Mouse (Mus musculus) kidney, adult 2 months (tissue): Measurements from ENCODE around the gene Ppfia2. TPM values are rescaled to one million over a fixed set of nuclear protein-coding genes. Genes with fewer than 3 reads are reported as not detected.

Source experiments
- DNase-seq: peaks from one replicate; pipeline ENCODE4 v3.0.0; 2021
- H3K27ac ChIP-seq: fragments of 200-500 bp; 2 replicates; pipeline ENCODE4 v1.5.1; 2012; ENCODE audit warnings: low read depth, low read length, control low read depth, inconsistent platforms; ENCODE audit not compliant: insufficient read depth
- H3K27me3 ChIP-seq: fragments of 200-500 bp; replicated peaks from 2 replicates; pipeline ENCODE4 v1.6.1; 2012; ENCODE audit warnings: mild to moderate bottlenecking, moderate library complexity, low read length, inconsistent platforms; ENCODE audit not compliant: control insufficient read depth, insufficient read depth
- H3K36me3 ChIP-seq: fragments of 200-500 bp; 2 replicates; pipeline ENCODE4 v1.6.1; 2012; ENCODE audit warnings: mild to moderate bottlenecking, moderate library complexity, low read length, inconsistent platforms; ENCODE audit not compliant: control insufficient read depth, insufficient read depth
- H3K4me1 ChIP-seq: fragments of 200-500 bp; 2 replicates; pipeline ENCODE4 v1.6.1; 2011; ENCODE audit warnings: low read length; ENCODE audit not compliant: control insufficient read depth, insufficient read depth
- H3K4me3 ChIP-seq: fragments of 200-500 bp; 2 replicates; pipeline ENCODE4 v1.5.1; 2011; ENCODE audit warnings: mild to moderate bottlenecking, low read depth, low read length, control low read depth; ENCODE audit not compliant: insufficient read depth
- CTCF ChIP-seq: fragments of 200-500 bp; conservative IDR thresholded peaks from 2 replicates; pipeline ENCODE4 v1.5.1; 2011; ENCODE audit warnings: low read depth, mild to moderate bottlenecking, control low read depth, low read length, moderate library complexity, mixed read lengths; ENCODE audit not compliant: insufficient read depth, insufficient read length
- POLR2A ChIP-seq: fragments of 200-500 bp; IDR thresholded peaks from one replicate; pipeline ENCODE4 v1.6.1; 2011; ENCODE audit warnings: low read depth, low read length, control low read depth
- WGBS: fragments of 180-500 bp; shearing (Covaris S2); methylation state at CpG from one replicate; pipeline ENCODE4 v1.1.7; 2018; 5-methylcytosine and 5-hydroxymethylcytosine counted together
- polyA plus RNA-seq: library from polyadenylated mRNA; depleted of rRNA; stranded (reverse); fragments of >200 nt; gene quantifications from 2 replicates; pipeline ENCODE4 v1.2.3, GENCODE M21; 2012

Gene Ppfia2
- polyA plus RNA-seq, 1 experiment, result 0.09 TPM

- H3K4me1 ChIP-seq, result no peaks in the 10 kb centered on the region
- WGBS, result 71% methylated on average over 3 of the region's 3 CpGs
Measured at GRCm38 (mm10) chr10:106670170-106670569, 200.0 kb downstream of the Ppfia2 start.

GRCm38 (mm10) chr10:106681395-106681794, 211.3 kb downstream of the Ppfia2 start:
- H3K4me1 ChIP-seq, result no peaks in the 10 kb centered on the region
- no peak for DNase-seq
- no peaks in the 10 kb centered on the region for H3K36me3 ChIP-seq
- H3K27ac ChIP-seq, result no peak overlapping the region
- no peak overlapping the region for H3K4me3 ChIP-seq
- no peaks in the 10 kb centered on the region for H3K27me3 ChIP-seq
- TF ChIP-seq POLR2A (no peak), CTCF (no peak)
- WGBS, result 90% methylated on average over 5 of the region's 5 CpGs

More at GRCm38 (mm10) chr10:106670170-106670569, 200.0 kb downstream of the Ppfia2 start:
- Histone ChIP-seq H3K36me3 (no peaks in the 10 kb centered on the region), H3K27ac (no peak overlapping the region), H3K27me3 (no peaks in the 10 kb centered on the region), H3K4me3 (no peak overlapping the region)
- TF ChIP-seq POLR2A (no peak), CTCF (no peak)
- no peak for DNase-seq

GRCm38 (mm10) chr10:106685519-106685918, 215.4 kb downstream of the Ppfia2 start:
- 80% methylated on average over 3 of the region's 3 CpGs for WGBS
- H3K27ac ChIP-seq, result no peak overlapping the region
- no peak for DNase-seq
- no peak overlapping the region for H3K4me3 ChIP-seq
- TF ChIP-seq CTCF (no peak), POLR2A (no peak)
- H3K4me1 ChIP-seq, result no peaks in the 10 kb centered on the region
- no peaks in the 10 kb centered on the region for H3K27me3 ChIP-seq
- H3K36me3 ChIP-seq, result no peaks in the 10 kb centered on the region

- no peaks in the 10 kb centered on the region for H3K27me3 ChIP-seq
- H3K36me3 ChIP-seq, result no peaks in the 10 kb centered on the region
- H3K27ac ChIP-seq, result no peak overlapping the region
- 94% methylated on average over 2 of the region's 2 CpGs for WGBS
- no peaks in the 10 kb centered on the region for H3K4me1 ChIP-seq
- DNase-seq, result no peak
- TF ChIP-seq CTCF (no peak), POLR2A (no peak)
- H3K4me3 ChIP-seq, result no peak overlapping the region
Measured at GRCm38 (mm10) chr10:106719936-106720335, 249.8 kb downstream of the Ppfia2 start.

- no peak for DNase-seq
- no peak overlapping the region for H3K27ac ChIP-seq
- H3K36me3 ChIP-seq, result no peaks in the 10 kb centered on the region
- TF ChIP-seq CTCF, result no peak
- no peak for TF ChIP-seq POLR2A
- no peak overlapping the region for H3K4me3 ChIP-seq
- 64% methylated on average over 2 of the region's 2 CpGs for WGBS
- no peaks in the 10 kb centered on the region for H3K4me1 ChIP-seq
- H3K27me3 ChIP-seq, result no peaks in the 10 kb centered on the region
Measured at GRCm38 (mm10) chr10:106732265-106732664, 262.1 kb downstream of the Ppfia2 start.

GRCm38 (mm10) chr10:106736230-106737063, 266.3 kb downstream of the Ppfia2 start:
- TF ChIP-seq CTCF, result no peak
- TF ChIP-seq POLR2A, result no peak
- 74% methylated on average over 4 of the region's 4 CpGs for WGBS
- H3K27me3 ChIP-seq, result no peaks in the 10 kb centered on the region

GRCm38 (mm10) chr10:106738190-106738589, 268.1 kb downstream of the Ppfia2 start:
- H3K4me3 ChIP-seq, result no peak overlapping the region
- TF ChIP-seq CTCF (no peak), POLR2A (no peak)
- H3K36me3 ChIP-seq, result no peaks in the 10 kb centered on the region
- no peak overlapping the region for H3K27ac ChIP-seq
- no peak for DNase-seq
- WGBS, result 77% methylated on average over 3 of the region's 3 CpGs
- no peaks in the 10 kb centered on the region for H3K4me1 ChIP-seq
- H3K27me3 ChIP-seq, result no peaks in the 10 kb centered on the region

More at GRCm38 (mm10) chr10:106736230-106737063, 266.3 kb downstream of the Ppfia2 start:
- Histone ChIP-seq H3K4me1 (no peaks in the 10 kb centered on the region), H3K36me3 (no peaks in the 10 kb centered on the region), H3K27ac (no peak overlapping the region), H3K4me3 (no peak overlapping the region)
- no peak for DNase-seq
